Mouse (Mus musculus): ENCODE results near the gene Bcl2l2.

The Bcl2l2 gene

GRCm38 (mm10) chr14:54893651-54894181 is 10.5 kb downstream of the Bcl2l2 start:
- DNase-seq (ENCODE audit: low spot score in 2 of 2), result peak; percentile 98 to 99

GRCm38 (mm10) chr14:54894296-54895151 is 11.3 kb downstream of the Bcl2l2 start:
- DNase-seq (ENCODE audit: low spot score in 2 of 2), result peak; percentile 72

- DNase-seq (ENCODE audit: low spot score in 2 of 2), result no peak
Measured at GRCm38 (mm10) chr14:54897445-54897844, 14.3 kb downstream of the Bcl2l2 start.

GRCm38 (mm10) chr14:54900383-54900782 is 17.2 kb downstream of the Bcl2l2 start:
- peak; percentile 83 to 84 for DNase-seq (ENCODE audit: low spot score in 2 of 2)

GRCm38 (mm10) chr14:54903641-54904040 is 20.5 kb downstream of the Bcl2l2 start:
- no peak for DNase-seq (ENCODE audit: low spot score in 2 of 2)

GRCm38 (mm10) chr14:54908682-54909081 is 25.5 kb downstream of the Bcl2l2 start:
- peak in 1 of 2 experiments; percentile 35 for DNase-seq (ENCODE audit: low spot score in 2 of 2)

GRCm38 (mm10) chr14:54912109-54912850 is 29.1 kb downstream of the Bcl2l2 start:
- DNase-seq (ENCODE audit: low spot score in 2 of 2), result peak; percentile 54 to 56

GRCm38 (mm10) chr14:54912886-54913285 is 29.7 kb downstream of the Bcl2l2 start, which contains the start of gene Slc22a17:
Slc22a17 (minus strand) TSS chr14:54913132.
- DNase-seq (ENCODE audit: low spot score in 2 of 2), result peak; percentile 91 to 93

GRCm38 (mm10) chr14:54913343-54913742 is 30.2 kb downstream of the Bcl2l2 start:
- DNase-seq (ENCODE audit: low spot score in 2 of 2), result no peak

- DNase-seq (ENCODE audit: low spot score in 2 of 2), result no peak
Measured at GRCm38 (mm10) chr14:54920076-54920685, 37.0 kb downstream of the Bcl2l2 start.

GRCm38 (mm10) chr14:54924641-54925348 is 41.6 kb downstream of the Bcl2l2 start:
- peak in 1 of 2 experiments; percentile 42 for DNase-seq (ENCODE audit: low spot score in 2 of 2)

- DNase-seq (ENCODE audit: low spot score in 2 of 2), result peak; percentile 65 to 71
Measured at GRCm38 (mm10) chr14:54925349-54926342, 42.5 kb downstream of the Bcl2l2 start, which contains the start of gene Efs. Efs (minus strand) TSS chr14:54926126.

- DNase-seq (ENCODE audit: low spot score in 2 of 2), result peak; percentile 73 to 74
Measured at GRCm38 (mm10) chr14:54926401-54927158, 43.4 kb downstream of the Bcl2l2 start.

- DNase-seq (ENCODE audit: low spot score in 2 of 2), result no peak
Measured at GRCm38 (mm10) chr14:54927296-54927695, 44.1 kb downstream of the Bcl2l2 start.

GRCm38 (mm10) chr14:54929801-54930200 is 46.6 kb downstream of the Bcl2l2 start:
- DNase-seq (ENCODE audit: low spot score in 2 of 2), result no peak

GRCm38 (mm10) chr14:54930431-54930830 is 47.3 kb downstream of the Bcl2l2 start:
- peak in 1 of 2 experiments; percentile 38 for DNase-seq (ENCODE audit: low spot score in 2 of 2)

GRCm38 (mm10) chr14:54932645-54933150 is 49.5 kb downstream of the Bcl2l2 start, which contains the start of gene Il25:
Il25 (plus strand) TSS chr14:54932695.
- no peak for DNase-seq (ENCODE audit: low spot score in 2 of 2)

- peak; percentile 87 to 90 for DNase-seq (ENCODE audit: low spot score in 2 of 2)
Measured at GRCm38 (mm10) chr14:54935904-54936830, 53.0 kb downstream of the Bcl2l2 start, which contains the start of gene Cmtm5. Cmtm5 (plus strand) TSS chr14:54936261.
